Mouse (Mus musculus) MEL (cell line): ENCODE results near the gene Selenom.

Experiments used
- CTCF ChIP-seq, 3 experiments: IDR thresholded peaks in 2 of 3; conservative IDR thresholded peaks in 1 of 3; 2 replicates each; pipeline ENCODE4 v1.5.1; 2011 to 2012; ENCODE audit warnings: low read length in 3 of 3, low read depth in 2 of 3, mild to moderate bottlenecking in 2 of 3, improper control_type of control experiment in 1 of 3, inconsistent platforms in 1 of 3, mixed read lengths in 1 of 3, moderate library complexity in 1 of 3; ENCODE audit not compliant: control insufficient read depth in 1 of 3, insufficient read depth in 1 of 3, poor library complexity in 1 of 3, severe bottlenecking in 1 of 3
- POLR2A ChIP-seq, 2 experiments: IDR thresholded peaks; 2 replicates each; pipeline ENCODE4 v1.6.1; 2011 to 2012; ENCODE audit warnings: low read length in 2 of 2, mild to moderate bottlenecking in 2 of 2, control low read depth in 1 of 2, improper control_type of control experiment in 1 of 2, low read depth in 1 of 2, moderate library complexity in 1 of 2; ENCODE audit not compliant: control insufficient read depth in 1 of 2, insufficient read depth in 1 of 2, poor library complexity in 1 of 2

GRCm38 (mm10) chr11:3519756-3520398 lies 5.4 kb downstream of the Selenom start:
- no peak for TF ChIP-seq CTCF (IDR thresholded peaks at IDR 0.05 in 2 of 3, conservative IDR thresholded peaks at IDR 0.05 in 1 of 3; ENCODE audit: control insufficient read depth in 1 of 3, insufficient read depth in 1 of 3, low read depth in 2 of 3, low read length in 3 of 3, poor library complexity in 1 of 3, severe bottlenecking in 1 of 3)
- peak; percentile 7 to 36; a peak in 1 of 4 replicates for TF ChIP-seq POLR2A (IDR thresholded peaks at IDR 0.05; ENCODE audit: control insufficient read depth in 1 of 2, insufficient read depth in 1 of 2, low read depth in 1 of 2, low read length in 2 of 2, poor library complexity in 1 of 2)
